Comparison of ENCODE assay signal across 19 mouse cellular contexts in the genomic region with DNA sequence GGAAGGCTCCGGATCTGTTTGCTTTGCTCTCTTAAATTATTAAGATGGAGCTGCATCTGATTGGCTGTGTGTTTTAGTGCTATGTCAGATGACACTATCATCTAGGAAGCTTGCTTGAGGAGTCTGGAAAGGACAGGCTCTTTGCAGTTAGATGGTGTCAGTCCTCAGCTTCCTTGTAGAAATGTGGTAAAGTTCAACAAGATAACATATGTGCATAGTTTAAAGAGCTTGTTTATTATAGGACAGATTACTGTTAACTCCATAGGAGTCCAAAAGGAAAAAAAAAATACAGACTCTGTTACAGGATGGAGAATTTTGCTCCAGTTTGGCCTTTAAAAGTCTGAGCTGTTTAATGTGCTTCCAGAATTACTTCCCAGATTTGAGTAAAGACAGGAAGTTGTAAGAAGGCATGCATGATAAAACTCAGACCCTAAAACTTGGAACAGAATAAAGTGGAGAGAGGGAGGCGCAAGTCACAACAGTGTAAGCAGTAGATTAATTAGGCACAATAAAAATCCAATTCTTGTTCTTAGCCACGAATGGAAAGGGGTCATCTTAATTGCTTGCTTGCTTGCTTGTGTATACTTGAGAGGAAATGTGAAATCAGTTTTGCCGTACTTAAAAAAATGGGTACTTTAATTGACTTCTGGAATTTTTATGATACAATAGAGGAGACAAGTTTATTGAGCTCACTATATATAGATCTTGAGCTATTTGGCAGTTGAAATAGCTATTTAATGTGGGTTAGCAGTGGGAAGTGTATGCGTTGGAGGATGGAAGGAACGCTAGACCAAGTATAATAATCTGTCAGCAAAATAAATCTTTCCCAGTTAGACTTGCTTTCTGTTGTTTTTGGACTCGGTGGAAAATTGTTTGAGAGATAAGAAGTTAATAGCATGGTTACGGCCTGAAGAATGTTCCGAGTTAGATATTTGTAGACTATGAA. TPM values are rescaled to one million over a fixed set of nuclear protein-coding genes. Genes with fewer than 3 reads are reported as not detected.
DNase-seq lines count a peak whose midpoint lies in the region; ATAC-seq lines count a peak whose summit lies in the region.
"Had no signal": no experiment of that assay in that cellular context is flagged by ENCODE, and none has a peak within 500 bp of the region (broad histone marks: within the 10 kb centered on the region; RNA-seq: fewer than 3 reads in every experiment).

No protein-coding gene starts in this region.

- DNase-seq in frontal cortex, postnatal 14 days (ENCODE audit: low spot score in 2 of 2): no peak
- DNase-seq in kidney, postnatal 10 days: no peak
- no peak for DNase-seq in neural tube, embryonic 10.5 days (ENCODE audit: extremely low spot score, low spot score)
- DNase-seq in left cerebral cortex, postnatal 36 days (ENCODE audit: low spot score in 2 of 2): no peak
- DNase-seq in adrenal gland, adult (ENCODE audit: inconsistent age in 2 of 2, low spot score in 1 of 2): no peak
- DNase-seq: cerebellum, adult 11-12 months; gastrocnemius, postnatal 36 days; lung, postnatal 36 days; right cerebral cortex, postnatal 4 days had no signal

- ATAC-seq in frontal cortex, adult (ENCODE audit: low TSS enrichment): peak; percentile 55
- peak; percentile 91 for ATAC-seq in kidney, embryonic 15.5 days (replicated peaks; ENCODE audit: low FRiP score)
- ATAC-seq in neural tube, embryonic 14.5 days (ENCODE audit: low read depth): peak; percentile 31; the same call in 1 of the 2 replicates
- ATAC-seq: liver, embryonic 12.5 days had no signal

- H3K27me3 ChIP-seq in kidney, embryonic 15.5 days: no peaks in the 10 kb centered on the region
- no peaks in the 10 kb centered on the region for H3K27me3 ChIP-seq in neural tube, embryonic 14.5 days (ENCODE audit: control insufficient read depth, insufficient read depth, low read length)
- H3K27me3 ChIP-seq: CH12.LX; hindbrain, embryonic 15.5 days; liver, embryonic 12.5 days; neural tube, embryonic 15.5 days had no signal

- H3K9me3 ChIP-seq in kidney, embryonic 15.5 days (replicated peaks): peaks cover 8% of the 10 kb centered on the region; the same call in 1 of the 2 replicates
- H3K9me3 ChIP-seq in neural tube, embryonic 14.5 days (ENCODE audit: control insufficient read depth, low read length): no peaks in the 10 kb centered on the region; the same call in 1 of the 2 replicates
- H3K9me3 ChIP-seq: hindbrain, embryonic 15.5 days; liver, embryonic 12.5 days had no signal

- H3K4me1 ChIP-seq in kidney, embryonic 15.5 days: peaks cover 6% of the 10 kb centered on the region; the same call in 1 of the 2 replicates
- H3K4me1 ChIP-seq in neural tube, embryonic 14.5 days (ENCODE audit: control insufficient read depth, insufficient read depth, low read length): no peaks in the 10 kb centered on the region
- H3K4me1 ChIP-seq: liver, embryonic 12.5 days; neural tube, embryonic 15.5 days had no signal

- intact Hi-C loops in left cerebral cortex, postnatal 36 days (cut with DNase I): no loop called here

- H3K4me2 ChIP-seq in kidney, embryonic 15.5 days: peak overlapping the region; percentile 14; the same call in 1 of the 2 replicates
- H3K4me2 ChIP-seq in neural tube, embryonic 14.5 days (ENCODE audit: low read depth, low read length): no peak overlapping the region
- H3K4me2 ChIP-seq: hindbrain, embryonic 15.5 days; liver, embryonic 12.5 days; neural tube, embryonic 15.5 days had no signal

- H3K27ac ChIP-seq in kidney, embryonic 15.5 days: peak overlapping the region; percentile 87
- no peak overlapping the region for H3K27ac ChIP-seq in neural tube, embryonic 14.5 days (ENCODE audit: low read depth, low read length)
- H3K27ac ChIP-seq: hindbrain, embryonic 15.5 days; layer of hippocampus, adult 2 months; left cerebral cortex, adult 2 months; liver, embryonic 12.5 days; midbrain, embryonic 10.5 days; neural tube, embryonic 15.5 days had no signal

- H3K36me3 ChIP-seq in kidney, embryonic 15.5 days: peaks cover 11% of the 10 kb centered on the region
- H3K36me3 ChIP-seq in neural tube, embryonic 14.5 days (ENCODE audit: control insufficient read depth, insufficient read depth, low read length): no peaks in the 10 kb centered on the region
- H3K36me3 ChIP-seq: hindbrain, embryonic 15.5 days; neural tube, embryonic 15.5 days had no signal

- no peak overlapping the region for H3K9ac ChIP-seq in kidney, embryonic 15.5 days
- H3K9ac ChIP-seq in neural tube, embryonic 14.5 days (replicated peaks; ENCODE audit: low read depth, low read length): no peak overlapping the region
- H3K9ac ChIP-seq: hindbrain, embryonic 15.5 days; liver, embryonic 12.5 days; neural tube, embryonic 15.5 days had no signal

- H3K4me3 ChIP-seq in kidney, embryonic 15.5 days (replicated peaks): no peak overlapping the region
- no peak overlapping the region for H3K4me3 ChIP-seq in neural tube, embryonic 14.5 days (ENCODE audit: low read depth, low read length)
- H3K4me3 ChIP-seq: hindbrain, embryonic 15.5 days; layer of hippocampus, adult 2 months; left cerebral cortex, adult 2 months; liver, embryonic 12.5 days; midbrain, embryonic 10.5 days; neural tube, embryonic 15.5 days had no signal

- WGBS in kidney, embryonic 15.5 days: 34% methylated on average over 9 of the region's 9 CpGs
- WGBS in neural tube, embryonic 14.5 days: 56% methylated on average over 9 of the region's 9 CpGs

RNA-seq across cellular contexts. Expression of a gene that starts 18.5 kb away (rescaled TPM):
- polyA plus RNA-seq in kidney, embryonic 15.5 days (2015; fragmentation: Nextera tagmentation; extraction: Ambion mirVana): 16.5 and 17.5 TPM in 2 replicates
- polyA plus RNA-seq in neural tube, embryonic 14.5 days (2014; fragmentation: Nextera tagmentation; extraction: Ambion mirVana): 3.8 and 4.1 TPM in 2 replicates
- total RNA-seq in left cerebral cortex, postnatal 36 days (2021): 1 to 10 TPM; 2.8 to 3.4 TPM
- total RNA-seq: CH12.LX had no signal

Comparison
In these comparisons a context has a peak if more than half of its experiments do, and no peak if none do; other contexts are left out.
1. ATAC-seq: peak in every context shown above with its lines; median percentile 91 in kidney, embryonic 15.5 days; 55 in frontal cortex, adult; 31 in neural tube, embryonic 14.5 days.